Mouse (Mus musculus) liver, postnatal 0 days (tissue): Measurements from ENCODE around the gene Tcf3.

Experiments
- CTCF ChIP-seq: sonication (generic); IDR thresholded peaks from 2 replicates; pipeline ENCODE4 v1.5.1; 2016; ENCODE audit warnings: antibody characterized with exemption, low read depth
- EP300 ChIP-seq: IDR thresholded peaks from 2 replicates; pipeline ENCODE4 v1.6.1; 2016; ENCODE audit warnings: antibody characterized with exemption, low read depth, mild to moderate bottlenecking

DNA sequence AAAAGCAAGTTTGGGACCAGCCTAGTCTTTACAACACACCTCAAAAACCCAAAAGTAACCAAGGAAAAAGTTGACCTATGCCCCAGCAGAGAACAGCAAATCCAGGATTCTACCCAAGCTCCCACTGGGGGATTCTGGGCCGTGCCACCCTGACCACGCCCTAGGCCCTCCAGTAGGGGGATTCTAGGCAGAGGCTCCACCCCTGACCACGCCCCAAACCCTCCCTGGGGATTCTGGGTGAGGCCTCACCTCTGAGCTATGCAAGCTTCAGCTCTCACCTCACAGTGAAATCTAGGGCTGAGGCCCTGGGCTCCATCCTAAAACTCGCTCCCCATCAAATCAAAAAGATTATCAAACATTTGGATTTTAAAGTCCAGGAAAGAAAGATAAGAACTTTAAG, 9.9 kb downstream of the Tcf3 start:
- TF ChIP-seq CTCF (peak; percentile 25; the same call in 1 of the 2 replicates), EP300 (no peak)
